Mouse (Mus musculus) kidney, embryonic 16.5 days (tissue): ENCODE measurements at regions not wholly inside any gene's neighbourhood (a gene's known extent, or its start where the extent isn't known, plus 50 kb on each side); places are given as distances from the start of the nearest gene placed in this dataset.

Experiments
- ATAC-seq: fragments of 200-750 bp; cut with Nextera tagmentation; 2 replicates; pipeline ENCODE4 v1.8.0; 2017; ENCODE audit warnings: moderate TSS enrichment; ENCODE audit not compliant: low FRiP score, low TSS enrichment
- H3K27ac ChIP-seq: fragments of 300-500 bp; sonication (generic); 2 replicates; pipeline ENCODE4 v1.5.1; 2014; ENCODE audit warnings: low read length
- H3K27me3 ChIP-seq: fragments of 300-500 bp; sonication (generic); 2 replicates; pipeline ENCODE4 v1.6.1; 2014; ENCODE audit warnings: low read length, control low read depth, mixed read lengths; ENCODE audit not compliant: insufficient read depth
- H3K36me3 ChIP-seq: fragments of 300-500 bp; sonication (generic); 2 replicates; pipeline ENCODE4 v1.6.1; 2014; ENCODE audit warnings: low read length, control low read depth, mixed read lengths; ENCODE audit not compliant: insufficient read depth
- H3K4me1 ChIP-seq: fragments of 300-500 bp; sonication (generic); 2 replicates; pipeline ENCODE4 v1.6.1; 2014; ENCODE audit warnings: low read length, control low read depth, mixed read lengths; ENCODE audit not compliant: insufficient read depth
- H3K4me2 ChIP-seq: fragments of 300-500 bp; sonication (generic); replicated peaks from 2 replicates; pipeline ENCODE4 v1.6.1; 2014; ENCODE audit warnings: low read depth, low read length
- H3K4me3 ChIP-seq: fragments of 300-500 bp; sonication (generic); 2 replicates; pipeline ENCODE4 v1.5.1; 2014; ENCODE audit warnings: mild to moderate bottlenecking, low read length
- H3K9ac ChIP-seq: fragments of 300-500 bp; sonication (generic); replicated peaks from 2 replicates; pipeline ENCODE4 v1.6.1; 2014; ENCODE audit warnings: low read length
- H3K9me3 ChIP-seq: fragments of 300-500 bp; sonication (generic); 2 replicates; pipeline ENCODE4 v1.6.1; 2016; ENCODE audit warnings: low read length, control low read depth
- WGBS: fragments of 180-500 bp; shearing (Covaris S2); extraction: QIAGEN DNeasy Blood & Tissue Kit; methylation state at CpG from one replicate; pipeline ENCODE4 v1.1.7; 2014; 5-methylcytosine and 5-hydroxymethylcytosine counted together

DNA sequence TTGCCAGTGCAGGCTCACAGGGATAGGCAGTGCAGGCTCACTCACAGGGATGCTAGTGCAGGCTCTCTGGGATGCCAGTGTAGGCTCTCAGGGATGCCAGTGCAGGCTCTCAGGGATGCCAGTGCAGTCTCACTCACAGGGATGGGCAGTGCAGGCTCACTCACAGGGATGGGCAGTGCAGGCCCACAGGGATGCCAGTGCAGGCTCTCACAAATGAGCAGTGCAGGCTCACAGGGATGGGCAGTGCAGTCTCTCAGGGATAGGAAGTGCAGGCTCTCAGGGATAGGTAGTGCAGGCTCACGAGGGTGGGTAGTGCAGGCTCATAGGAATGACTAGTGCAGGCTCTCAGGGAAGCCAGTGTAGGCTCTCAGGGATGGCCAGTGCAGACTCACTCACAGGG, 99.6 kb downstream of the Lyplal1 start:
- H3K4me1 ChIP-seq = no peaks in the 10 kb centered on the region; the same call in 1 of the 2 replicates
- no peak overlapping the region for H3K27ac ChIP-seq
- no peaks in the 10 kb centered on the region for H3K36me3 ChIP-seq
- 0 out of 2 replicates have a peak, but pooled peaks have one; percentile 23 for ATAC-seq
- no peaks in the 10 kb centered on the region for H3K9me3 ChIP-seq
- WGBS = 77% methylated on average over 1 of the region's 1 CpGs
- no peak overlapping the region for H3K9ac ChIP-seq
- no peak overlapping the region for H3K4me2 ChIP-seq
- no peak overlapping the region for H3K4me3 ChIP-seq
- H3K27me3 ChIP-seq = no peaks in the 10 kb centered on the region

DNA sequence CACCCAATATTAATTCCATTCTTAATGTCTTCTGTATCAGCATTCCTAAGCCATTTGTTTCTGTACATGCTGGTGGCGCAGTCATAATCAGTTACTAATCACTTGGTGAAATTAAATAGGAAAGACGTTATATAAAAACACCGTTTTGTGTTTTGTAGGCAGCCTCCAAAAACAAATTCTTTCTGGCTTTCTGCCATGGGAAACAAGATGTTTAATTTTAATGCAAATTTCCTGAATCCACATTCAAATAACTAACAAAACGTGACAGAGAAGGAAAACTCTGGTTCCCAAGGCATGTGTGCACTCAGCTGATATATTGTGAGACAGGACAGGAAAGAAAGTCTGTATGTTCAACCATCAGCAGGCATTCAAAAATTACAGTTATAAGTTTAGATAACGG, 97.6 kb downstream of the Lyplal1 start:
- Histone ChIP-seq H3K27me3 (no peaks in the 10 kb centered on the region), H3K4me1 (no peaks in the 10 kb centered on the region), H3K27ac (no peak overlapping the region), H3K36me3 (no peaks in the 10 kb centered on the region), H3K4me2 (no peak overlapping the region), H3K9me3 (peaks cover 8% of the 10 kb centered on the region), H3K9ac (no peak overlapping the region), H3K4me3 (no peak overlapping the region)
- no peak for ATAC-seq
- 80% methylated on average over 5 of the region's 5 CpGs for WGBS

DNA sequence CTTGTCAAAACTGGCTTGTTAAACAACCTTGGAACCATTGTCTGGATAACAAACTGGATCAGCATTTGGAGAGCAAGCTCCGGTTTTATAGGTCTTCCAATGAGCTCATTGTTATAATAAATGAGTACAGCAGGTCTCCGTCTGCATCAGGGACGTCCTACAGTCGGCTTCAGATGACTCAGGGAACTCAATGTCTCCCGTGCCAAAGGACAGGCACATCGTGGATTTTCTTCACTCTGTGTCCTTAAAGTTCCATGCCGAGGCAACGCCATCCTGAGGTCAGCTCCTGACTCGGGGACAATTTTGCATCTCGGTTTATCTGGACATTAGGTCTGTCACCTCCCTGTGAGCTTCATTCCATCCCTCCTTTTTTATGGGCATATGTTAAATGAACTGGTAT, 85.2 kb downstream of the Lyplal1 start:
- Histone ChIP-seq H3K4me1 (0 out of 2 replicates have a peak, but pooled peaks cover 4% of the 10 kb centered on the region), H3K9ac (no peak overlapping the region), H3K4me3 (no peak overlapping the region), H3K27me3 (no peaks in the 10 kb centered on the region), H3K27ac (no peak overlapping the region), H3K36me3 (no peaks in the 10 kb centered on the region), H3K4me2 (no peak overlapping the region), H3K9me3 (no peaks in the 10 kb centered on the region)
- no peak for ATAC-seq
- 68% methylated on average over 10 of the region's 10 CpGs for WGBS

DNA sequence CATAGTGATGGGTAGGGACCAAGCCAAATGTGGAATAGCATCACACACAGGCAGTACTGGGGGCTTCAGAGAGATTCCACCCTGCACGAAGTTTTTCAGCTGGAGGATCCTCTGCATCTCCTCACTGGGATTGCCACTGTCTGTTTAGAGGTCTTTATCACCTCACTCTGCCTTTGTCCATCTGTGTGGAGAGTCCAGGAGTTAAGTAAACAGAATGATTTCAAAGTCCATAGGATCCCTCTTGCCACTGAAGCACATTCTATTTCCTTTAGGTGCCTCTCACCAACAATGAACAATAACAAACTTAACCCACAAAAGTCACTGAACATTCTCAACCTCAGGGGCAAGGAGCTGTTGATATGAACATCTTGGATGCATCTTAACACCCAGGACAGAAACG, 82.7 kb downstream of the Lyplal1 start:
- Histone ChIP-seq H3K36me3 (no peaks in the 10 kb centered on the region), H3K27ac (no peak overlapping the region), H3K4me3 (no peak overlapping the region), H3K4me1 (0 out of 2 replicates have a peak, but pooled peaks cover 4% of the 10 kb centered on the region), H3K27me3 (no peaks in the 10 kb centered on the region), H3K4me2 (no peak overlapping the region), H3K9ac (no peak overlapping the region), H3K9me3 (no peaks in the 10 kb centered on the region)
- 62% methylated on average over 2 of the region's 2 CpGs for WGBS
- ATAC-seq = no peak; the same call in 1 of the 2 replicates
